Mouse (Mus musculus) ES-Bruce4 (cell line): ENCODE measurements around the gene Aldh1a2. TPM values are rescaled to one million over a fixed set of nuclear protein-coding genes. Genes with fewer than 3 reads are reported as not detected.

Experiments used
- H3K27ac ChIP-seq: 2 replicates; pipeline ENCODE4 v1.5.1; 2012; ENCODE audit warnings: low read length, inconsistent platforms; ENCODE audit not compliant: insufficient read depth
- H3K27me3 ChIP-seq: 2 replicates; pipeline ENCODE4 v1.6.1; 2012; ENCODE audit warnings: mild to moderate bottlenecking, low read length, inconsistent platforms; ENCODE audit not compliant: control insufficient read depth, poor library complexity, insufficient read depth, severe bottlenecking
- H3K36me3 ChIP-seq: 2 replicates; pipeline ENCODE4 v1.6.1; 2012; ENCODE audit warnings: inconsistent platforms, mild to moderate bottlenecking, low read length, moderate library complexity; ENCODE audit not compliant: control insufficient read depth, poor library complexity, insufficient read depth, severe bottlenecking
- H3K4me1 ChIP-seq: one replicate; pipeline ENCODE4 v1.8.1; 2011; ENCODE audit warnings: low read length; ENCODE audit not compliant: control insufficient read depth, insufficient read depth
- H3K4me3 ChIP-seq: 2 replicates; pipeline ENCODE4 v1.5.1; 2011; ENCODE audit warnings: low read depth, mild to moderate bottlenecking, low read length
- H3K9ac ChIP-seq: 2 replicates; pipeline ENCODE4 v1.6.1; 2012; ENCODE audit warnings: low read depth, mild to moderate bottlenecking, inconsistent platforms; ENCODE audit not compliant: poor library complexity, severe bottlenecking
- H3K9me3 ChIP-seq: replicated peaks from 2 replicates; pipeline ENCODE4 v1.6.1; 2012; ENCODE audit warnings: mild to moderate bottlenecking, low read length, inconsistent platforms; ENCODE audit not compliant: control insufficient read depth, poor library complexity, insufficient read depth, severe bottlenecking
- CTCF ChIP-seq: IDR thresholded peaks from one replicate; pipeline ENCODE4 v1.8.1; 2011; ENCODE audit warnings: low read depth, low read length
- EP300 ChIP-seq: IDR thresholded peaks from 2 replicates; pipeline ENCODE4 v1.6.1; 2011; ENCODE audit warnings: low read depth, low read length; ENCODE audit not compliant: insufficient read depth
- POLR2A ChIP-seq: IDR thresholded peaks from one replicate; pipeline ENCODE4 v1.8.1; 2011; ENCODE audit warnings: low read length; ENCODE audit not compliant: insufficient read depth
- polyA plus RNA-seq: library from polyadenylated mRNA; stranded (reverse); fragments of >200 nt; gene quantifications from 2 replicates; pipeline ENCODE4 v1.2.4, GENCODE M21; 2011; ENCODE audit warnings: low read depth; ENCODE audit not compliant: missing spikeins, insufficient read depth, insufficient read length

Gene Aldh1a2
- polyA plus RNA-seq, 1 experiment = 2.0 TPM

DNA sequence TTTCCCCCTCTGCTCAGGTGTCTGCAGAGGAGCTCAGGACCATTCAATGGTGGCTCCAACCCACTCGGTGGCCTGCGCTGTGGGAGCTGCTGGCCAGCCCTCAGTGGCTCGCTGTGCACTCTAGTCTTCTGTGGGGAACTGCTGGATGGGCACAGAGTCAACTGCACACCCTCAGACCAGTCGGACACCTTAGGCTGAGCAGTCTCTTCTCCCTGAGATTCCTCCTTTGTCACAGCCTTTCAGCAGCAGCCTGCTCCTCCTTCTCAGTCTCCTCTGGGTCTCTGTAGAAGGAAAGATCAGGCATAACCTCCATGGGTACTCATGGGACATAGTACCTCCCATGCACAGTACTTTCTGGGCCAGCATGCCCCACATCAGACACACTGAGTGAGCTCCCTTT is 63.2 kb downstream of the Aldh1a2 start:
- Histone ChIP-seq H3K27me3 (no peaks in the 10 kb centered on the region), H3K9ac (no peak overlapping the region), H3K9me3 (no peaks in the 10 kb centered on the region), H3K4me3 (no peak overlapping the region), H3K4me1 (no peaks in the 10 kb centered on the region), H3K36me3 (no peaks in the 10 kb centered on the region), H3K27ac (no peak overlapping the region)
- TF ChIP-seq EP300 = no peak
- no peak for TF ChIP-seq POLR2A
- no peak for TF ChIP-seq CTCF

DNA sequence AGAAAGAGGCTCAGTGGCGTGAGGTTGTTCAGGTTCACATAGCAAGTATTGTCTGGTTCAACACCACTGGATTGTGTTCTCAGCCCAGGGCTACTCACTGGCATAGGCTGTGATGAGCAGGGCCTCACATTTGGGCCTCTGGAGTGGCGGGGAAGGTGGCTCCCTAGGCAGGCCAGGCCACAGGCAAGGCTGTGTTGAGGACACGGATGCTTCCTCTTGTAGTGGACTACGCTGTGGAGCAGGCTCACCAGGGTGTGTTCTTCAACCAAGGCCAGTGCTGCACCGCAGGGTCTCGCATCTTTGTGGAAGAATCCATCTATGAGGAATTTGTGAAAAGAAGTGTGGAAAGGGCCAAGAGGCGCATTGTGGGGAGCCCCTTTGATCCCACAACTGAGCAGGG is 67.6 kb downstream of the Aldh1a2 start:
- Histone ChIP-seq H3K36me3 (no peaks in the 10 kb centered on the region), H3K27ac (no peak overlapping the region), H3K4me3 (no peak overlapping the region), H3K27me3 (no peaks in the 10 kb centered on the region), H3K9ac (no peak overlapping the region), H3K4me1 (no peaks in the 10 kb centered on the region), H3K9me3 (no peaks in the 10 kb centered on the region)
- TF ChIP-seq POLR2A (no peak), CTCF (no peak), EP300 (no peak)

DNA sequence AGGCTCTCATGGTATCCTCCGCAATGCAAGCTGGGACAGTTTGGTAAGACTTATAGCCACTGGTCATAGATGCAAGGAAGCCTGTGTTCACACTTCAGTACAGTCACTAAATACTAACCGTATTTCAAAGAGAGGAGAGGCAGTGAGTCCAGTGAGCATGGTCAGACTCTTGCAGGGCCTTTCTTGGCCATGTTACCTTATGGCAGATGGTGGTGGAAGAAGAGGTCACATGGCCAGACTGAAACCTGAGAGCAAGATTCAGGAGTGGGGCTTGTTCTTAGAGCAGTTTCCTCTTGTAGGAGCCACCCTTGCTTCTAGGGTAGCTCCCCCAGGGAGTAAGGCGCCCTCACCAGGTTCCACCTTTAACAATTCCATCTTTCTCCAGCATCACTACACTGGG is 69.6 kb downstream of the Aldh1a2 start:
- no peaks in the 10 kb centered on the region for H3K9me3 ChIP-seq
- H3K9ac ChIP-seq = no peak overlapping the region
- H3K27me3 ChIP-seq = no peaks in the 10 kb centered on the region
- no peak overlapping the region for H3K4me3 ChIP-seq
- no peaks in the 10 kb centered on the region for H3K36me3 ChIP-seq
- no peaks in the 10 kb centered on the region for H3K4me1 ChIP-seq
- TF ChIP-seq POLR2A (no peak), CTCF (no peak), EP300 (no peak)
- no peak overlapping the region for H3K27ac ChIP-seq

DNA sequence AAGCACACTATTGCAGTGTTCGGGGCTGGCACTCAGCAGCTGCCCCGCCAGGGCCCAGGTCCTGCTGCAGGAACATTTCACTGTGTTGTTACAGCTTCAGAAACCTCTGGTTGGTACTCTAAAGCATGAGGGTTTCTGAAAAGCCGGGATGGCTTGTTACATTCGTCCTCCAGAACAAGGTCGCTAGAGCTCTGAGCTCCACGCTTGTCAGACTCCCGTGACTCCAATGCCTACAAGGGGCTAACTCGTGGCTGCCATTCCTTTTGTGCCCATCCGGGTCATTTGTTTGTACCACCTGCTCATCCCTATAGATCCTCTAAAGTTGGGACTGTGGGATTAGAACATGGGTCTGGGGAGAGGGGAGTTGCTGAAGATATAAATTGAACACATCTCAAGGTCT is 70.8 kb downstream of the Aldh1a2 start:
- no peak for TF ChIP-seq CTCF
- TF ChIP-seq POLR2A = no peak
- no peak for TF ChIP-seq EP300
- Histone ChIP-seq H3K4me1 (no peaks in the 10 kb centered on the region), H3K27ac (no peak overlapping the region), H3K9me3 (no peaks in the 10 kb centered on the region), H3K27me3 (no peaks in the 10 kb centered on the region), H3K4me3 (no peak overlapping the region), H3K9ac (no peak overlapping the region), H3K36me3 (no peaks in the 10 kb centered on the region)

DNA sequence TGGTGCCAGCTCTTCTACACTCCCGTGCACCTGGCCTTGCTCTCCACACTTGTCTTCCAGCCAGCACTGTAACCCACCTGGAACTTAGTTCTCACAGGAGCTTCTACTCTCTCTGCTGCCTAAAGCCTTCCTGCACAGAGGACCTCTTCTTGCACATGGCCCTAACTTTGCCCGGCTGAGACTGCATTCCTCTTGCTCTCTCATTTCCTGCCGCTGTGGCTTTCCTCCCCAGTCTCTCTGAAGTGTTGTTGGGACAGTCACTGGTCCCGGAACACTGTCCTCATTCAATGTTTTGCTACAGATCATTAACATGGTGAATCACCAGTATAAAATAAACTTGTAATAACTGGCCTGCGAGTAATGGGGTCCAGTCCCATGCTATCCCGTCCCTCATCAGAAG is 73.1 kb downstream of the Aldh1a2 start:
- TF ChIP-seq POLR2A = no peak
- no peak for TF ChIP-seq EP300
- TF ChIP-seq CTCF = no peak
- H3K4me3 ChIP-seq = no peak overlapping the region
- H3K27ac ChIP-seq = no peak overlapping the region
- no peak overlapping the region for H3K9ac ChIP-seq
- H3K9me3 ChIP-seq = no peaks in the 10 kb centered on the region
- no peaks in the 10 kb centered on the region for H3K36me3 ChIP-seq
- no peaks in the 10 kb centered on the region for H3K27me3 ChIP-seq
- H3K4me1 ChIP-seq = no peaks in the 10 kb centered on the region

DNA sequence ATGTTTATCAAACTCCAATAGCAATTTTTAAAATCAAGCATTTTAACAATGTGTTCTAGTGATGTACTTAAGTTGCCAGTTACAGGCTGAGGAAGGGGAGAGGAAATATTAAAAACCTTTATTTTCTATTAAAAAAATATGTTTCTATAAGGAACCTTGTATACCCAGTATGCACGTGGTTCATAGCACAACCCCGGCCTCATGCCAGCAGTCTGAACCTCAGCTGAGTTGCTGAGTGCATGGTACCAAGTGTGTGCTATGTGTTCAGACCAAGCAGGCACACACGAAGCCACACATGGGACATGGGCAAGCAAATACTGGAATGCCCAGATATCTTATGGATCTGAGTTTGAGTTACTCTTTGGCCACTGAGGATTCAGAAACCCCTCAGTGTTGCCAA is 74.2 kb downstream of the Aldh1a2 start:
- H3K27ac ChIP-seq = no peak overlapping the region
- H3K4me1 ChIP-seq = no peaks in the 10 kb centered on the region
- TF ChIP-seq EP300 (no peak), CTCF (no peak), POLR2A (no peak)
- H3K4me3 ChIP-seq = no peak overlapping the region
- H3K9ac ChIP-seq = no peak overlapping the region
- no peaks in the 10 kb centered on the region for H3K36me3 ChIP-seq
- no peaks in the 10 kb centered on the region for H3K9me3 ChIP-seq
- H3K27me3 ChIP-seq = no peaks in the 10 kb centered on the region

DNA sequence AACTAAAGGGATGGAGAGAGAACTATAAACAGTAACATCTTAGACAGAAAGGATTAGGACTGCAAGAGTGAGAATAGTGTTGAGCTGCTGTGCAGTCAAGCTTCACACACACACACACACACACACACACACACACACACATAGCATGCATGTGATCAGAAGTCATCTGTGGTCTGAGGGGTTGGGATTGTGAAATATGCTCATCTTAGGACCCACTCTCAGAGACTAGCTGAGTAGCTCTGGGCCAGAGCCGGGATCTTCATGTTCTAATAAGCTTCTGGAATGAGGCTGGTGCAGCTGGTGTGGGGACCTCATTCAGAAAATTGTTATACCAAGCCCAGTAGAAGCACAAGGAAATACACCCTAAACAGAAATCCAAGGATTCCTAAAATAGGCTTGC is 75.1 kb downstream of the Aldh1a2 start:
- H3K4me3 ChIP-seq = no peak overlapping the region
- H3K27me3 ChIP-seq = no peaks in the 10 kb centered on the region
- H3K9me3 ChIP-seq = no peaks in the 10 kb centered on the region
- no peak overlapping the region for H3K27ac ChIP-seq
- no peak overlapping the region for H3K9ac ChIP-seq
- no peaks in the 10 kb centered on the region for H3K36me3 ChIP-seq
- no peak for TF ChIP-seq CTCF
- no peak for TF ChIP-seq EP300
- TF ChIP-seq POLR2A = no peak
- no peaks in the 10 kb centered on the region for H3K4me1 ChIP-seq
